Mouse (Mus musculus): ENCODE results near the gene Slc44a5. TPM values are rescaled to one million over a fixed set of nuclear protein-coding genes. Genes with fewer than 3 reads are reported as not detected.
"Not testable (repeated sequence)": the region's sequence is repeated elsewhere in the genome, so short reads cannot be mapped to it uniquely, and the experiment has no call there.

The Slc44a5 gene
- polyA plus RNA-seq, 1 experiment = not detected

DNA sequence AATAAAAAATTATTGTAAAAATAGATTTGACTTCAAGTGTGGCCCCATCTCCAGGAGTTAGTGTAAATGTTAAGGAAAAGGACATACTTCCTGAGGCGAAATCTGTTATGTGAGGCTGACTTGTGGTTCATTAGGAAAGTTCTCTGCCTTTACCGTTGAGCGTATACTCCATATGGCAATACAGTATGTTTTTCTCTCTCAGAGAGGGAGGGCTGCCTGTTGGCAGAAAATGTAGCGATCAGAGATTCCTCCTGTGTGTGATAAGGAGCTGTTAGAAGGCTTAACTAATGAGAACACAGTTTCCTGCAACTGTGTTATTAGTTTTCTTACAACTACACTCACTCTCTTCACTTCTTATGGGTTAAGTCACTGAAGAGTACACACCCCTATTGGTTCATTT lies 168.1 kb downstream of the Slc44a5 start:
- Histone ChIP-seq H3K27ac (ENCODE audit: insufficient read depth, low read depth, low read length) (no peak overlapping the region), H3K4me3 (ENCODE audit: insufficient read depth, low read length) (no peak overlapping the region), H3K4me1 (ENCODE audit: control insufficient read depth, insufficient read depth, low read length) (no peaks in the 10 kb centered on the region)
- TF ChIP-seq POLR2A (IDR thresholded peaks at IDR 0.05; ENCODE audit: borderline replicate concordance, low read depth, low read length) (no peak), CTCF (IDR thresholded peaks at IDR 0.05; ENCODE audit: low read depth, low read length) (no peak)

DNA sequence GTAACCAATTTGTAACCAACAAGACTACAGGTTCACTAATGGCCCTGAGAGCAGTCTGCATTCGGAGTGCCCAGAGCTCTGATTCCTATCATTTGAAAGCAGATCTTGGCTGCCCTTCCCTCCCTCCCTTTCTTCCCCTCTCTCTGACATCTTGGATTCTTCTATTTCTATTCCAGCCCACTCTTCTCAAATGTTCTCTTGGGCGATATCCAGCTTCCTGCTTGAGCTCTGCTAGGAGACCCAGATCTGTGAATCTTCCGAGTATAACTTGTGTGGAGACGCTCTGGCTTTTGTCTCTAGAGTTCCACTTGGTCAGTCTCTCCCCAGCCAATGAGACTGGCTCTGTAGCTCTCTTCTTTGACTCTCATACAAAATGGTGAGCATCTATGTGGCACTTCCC lies 169.4 kb downstream of the Slc44a5 start:
- no peak for TF ChIP-seq POLR2A (IDR thresholded peaks at IDR 0.05; ENCODE audit: borderline replicate concordance, low read depth, low read length)
- no peak for TF ChIP-seq CTCF (IDR thresholded peaks at IDR 0.05; ENCODE audit: low read depth, low read length)
- H3K27ac ChIP-seq (ENCODE audit: insufficient read depth, low read depth, low read length) = no peak overlapping the region
- no peak overlapping the region for H3K4me3 ChIP-seq (ENCODE audit: insufficient read depth, low read length)
- H3K4me1 ChIP-seq (ENCODE audit: control insufficient read depth, insufficient read depth, low read length) = no peaks in the 10 kb centered on the region

DNA sequence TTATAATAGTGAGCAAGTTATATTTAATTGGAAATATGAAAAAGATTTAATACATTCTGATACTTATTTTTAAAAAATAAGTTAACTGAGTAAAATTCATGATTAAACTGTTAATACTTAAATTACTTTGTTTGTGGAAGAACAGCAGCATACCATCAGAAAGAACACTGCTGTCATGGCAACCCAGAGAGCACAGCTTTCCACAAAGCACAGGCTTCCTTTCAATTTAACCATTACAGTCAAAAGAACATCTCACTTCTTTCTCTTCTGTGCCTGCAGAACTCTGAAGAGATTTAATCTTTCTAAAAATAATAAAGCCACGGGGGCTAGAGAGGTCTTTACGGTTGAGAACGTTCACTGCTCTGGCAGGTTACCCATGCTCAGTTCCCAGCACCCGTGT lies 172.5 kb downstream of the Slc44a5 start:
- Histone ChIP-seq H3K4me1 (ENCODE audit: control insufficient read depth, insufficient read depth, low read length) (no peaks in the 10 kb centered on the region), H3K27ac (ENCODE audit: insufficient read depth, low read depth, low read length) (no peak overlapping the region), H3K4me3 (ENCODE audit: insufficient read depth, low read length) (no peak overlapping the region)
- TF ChIP-seq POLR2A (IDR thresholded peaks at IDR 0.05; ENCODE audit: borderline replicate concordance, low read depth, low read length) (no peak), CTCF (IDR thresholded peaks at IDR 0.05; ENCODE audit: low read depth, low read length) (no peak)

DNA sequence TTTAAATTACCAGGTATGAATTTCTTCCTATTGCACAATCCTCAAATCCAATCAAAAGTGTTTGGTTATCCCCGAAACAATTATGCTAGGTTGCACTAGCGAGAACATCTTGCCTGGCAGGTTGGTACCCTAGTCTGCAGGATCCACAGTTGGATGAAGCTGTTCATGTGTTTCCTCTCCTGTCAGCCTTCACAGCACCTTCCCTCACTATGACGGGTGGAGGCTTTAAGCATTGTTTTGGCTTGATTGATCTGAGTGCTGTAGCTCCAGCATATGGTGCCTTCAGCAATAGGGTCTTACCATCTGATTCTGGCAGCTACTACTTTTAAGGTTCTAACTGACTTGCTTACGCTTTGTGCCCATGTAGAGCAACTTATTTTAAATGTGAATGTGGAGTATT lies 176.5 kb downstream of the Slc44a5 start:
- no peaks in the 10 kb centered on the region for H3K4me1 ChIP-seq (ENCODE audit: control insufficient read depth, insufficient read depth, low read length)
- TF ChIP-seq POLR2A (IDR thresholded peaks at IDR 0.05; ENCODE audit: borderline replicate concordance, low read depth, low read length) (no peak), CTCF (IDR thresholded peaks at IDR 0.05; ENCODE audit: low read depth, low read length) (no peak)
- H3K27ac ChIP-seq (ENCODE audit: insufficient read depth, low read depth, low read length) = no peak overlapping the region
- H3K4me3 ChIP-seq (ENCODE audit: insufficient read depth, low read length) = no peak overlapping the region

DNA sequence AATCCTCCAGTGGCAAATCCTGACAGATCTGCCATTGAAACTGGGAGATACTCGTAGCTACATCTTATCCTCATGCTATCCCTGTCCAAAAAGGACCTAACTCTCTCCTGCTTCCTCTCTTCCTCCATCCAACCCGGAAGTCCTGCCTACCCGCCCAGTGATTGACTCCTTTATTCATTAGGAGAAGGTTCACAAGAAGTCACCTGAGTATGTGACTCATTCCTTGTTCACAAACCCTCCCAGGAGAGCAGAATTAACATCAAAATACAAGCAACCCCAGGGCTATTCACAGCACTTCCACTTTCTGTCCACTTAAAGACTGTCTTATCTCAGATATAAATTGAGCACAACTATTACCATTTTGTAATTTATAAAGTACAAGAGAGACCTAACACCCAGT lies 180.3 kb downstream of the Slc44a5 start:
- H3K4me3 ChIP-seq (ENCODE audit: insufficient read depth, low read length); H3K4me1 ChIP-seq (ENCODE audit: control insufficient read depth, insufficient read depth, low read length); H3K27ac ChIP-seq (ENCODE audit: insufficient read depth, low read depth, low read length): not testable (repeated sequence)

DNA sequence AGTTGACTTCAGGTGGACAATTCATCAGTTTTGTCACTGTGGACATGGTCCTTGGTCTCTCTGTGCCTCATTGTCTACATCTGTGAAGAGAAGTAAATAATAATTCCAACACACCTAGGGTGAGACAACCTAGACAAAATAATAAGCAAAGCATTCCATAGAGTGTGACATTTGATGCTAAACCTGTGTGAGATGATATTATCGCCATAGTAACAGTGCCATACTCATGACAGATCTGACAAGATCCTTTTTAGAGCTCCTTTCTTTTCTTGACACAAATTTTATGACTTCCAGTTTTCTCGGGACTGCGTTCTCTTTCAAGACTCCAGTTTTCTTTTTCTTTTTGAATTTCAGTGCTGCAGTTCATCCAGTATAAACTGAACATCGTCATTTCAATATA lies 192.6 kb downstream of the Slc44a5 start:
- TF ChIP-seq POLR2A (IDR thresholded peaks at IDR 0.05; ENCODE audit: borderline replicate concordance, low read depth, low read length) (no peak), CTCF (IDR thresholded peaks at IDR 0.05; ENCODE audit: low read depth, low read length) (no peak)
- no peak overlapping the region for H3K4me3 ChIP-seq (ENCODE audit: insufficient read depth, low read length)
- H3K27ac ChIP-seq (ENCODE audit: insufficient read depth, low read depth, low read length) = no peak overlapping the region
- no peaks in the 10 kb centered on the region for H3K4me1 ChIP-seq (ENCODE audit: control insufficient read depth, insufficient read depth, low read length)

DNA sequence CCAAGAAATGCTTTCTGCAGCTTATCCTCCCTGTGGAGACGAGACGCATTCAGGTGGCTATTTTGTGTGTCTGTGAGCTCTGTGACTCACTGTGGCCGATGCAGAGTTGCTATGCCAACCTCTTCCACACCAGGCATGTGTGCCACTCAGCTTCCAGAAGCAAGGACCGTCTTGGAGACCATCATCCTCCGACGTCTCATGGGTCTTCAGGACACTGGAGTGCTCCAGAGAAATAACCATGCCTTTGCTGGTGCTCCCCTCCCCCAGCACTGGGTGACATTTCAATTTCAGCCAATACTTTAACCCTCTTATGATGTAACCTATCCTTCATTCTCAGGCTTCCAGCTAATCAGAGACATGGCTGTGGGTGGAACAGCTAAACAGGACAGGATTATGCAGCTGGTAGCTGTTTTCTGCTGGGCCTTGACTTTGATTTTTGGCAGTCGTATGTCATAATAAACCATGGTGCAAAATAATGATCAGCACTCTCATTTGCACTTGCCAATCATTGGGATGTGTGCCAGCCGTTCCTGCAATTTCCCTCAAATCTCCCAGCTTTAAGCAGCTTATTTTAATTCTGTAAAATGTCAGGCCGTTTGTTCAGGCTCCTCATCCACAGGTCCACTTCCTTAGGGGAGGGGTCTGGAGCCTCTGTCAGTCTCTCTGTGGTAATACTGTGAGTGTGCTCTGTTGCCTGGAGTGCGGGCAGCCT lies 198.8 kb downstream of the Slc44a5 start:
- Histone ChIP-seq H3K4me1 (ENCODE audit: control insufficient read depth, insufficient read depth, low read length) (no peaks in the 10 kb centered on the region), H3K27ac (ENCODE audit: insufficient read depth, low read depth, low read length) (no peak overlapping the region), H3K4me3 (ENCODE audit: insufficient read depth, low read length) (no peak overlapping the region)
- TF ChIP-seq CTCF (IDR thresholded peaks at IDR 0.05; ENCODE audit: low read depth, low read length) (no peak), POLR2A (IDR thresholded peaks at IDR 0.05; ENCODE audit: borderline replicate concordance, low read depth, low read length) (no peak)

DNA sequence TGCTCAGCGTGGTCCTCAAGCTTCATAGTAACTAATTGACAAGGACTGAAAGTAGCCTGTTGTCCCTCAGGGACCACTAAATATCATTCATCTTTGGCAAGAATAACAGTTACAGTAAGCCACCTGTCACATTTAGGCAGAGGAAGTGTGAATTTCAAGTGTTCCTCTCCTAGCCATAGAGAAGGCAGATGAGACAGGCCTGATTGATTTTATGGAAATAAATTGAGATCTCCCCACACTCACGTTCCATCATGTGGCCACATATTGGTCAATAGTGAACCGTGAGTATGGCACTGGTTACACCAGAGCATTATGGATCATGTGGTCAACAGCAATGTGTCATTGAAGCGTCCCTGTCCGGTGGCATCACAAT lies 199.3 kb downstream of the Slc44a5 start:
- H3K4me3 ChIP-seq (ENCODE audit: insufficient read depth, low read length) = no peak overlapping the region

DNA sequence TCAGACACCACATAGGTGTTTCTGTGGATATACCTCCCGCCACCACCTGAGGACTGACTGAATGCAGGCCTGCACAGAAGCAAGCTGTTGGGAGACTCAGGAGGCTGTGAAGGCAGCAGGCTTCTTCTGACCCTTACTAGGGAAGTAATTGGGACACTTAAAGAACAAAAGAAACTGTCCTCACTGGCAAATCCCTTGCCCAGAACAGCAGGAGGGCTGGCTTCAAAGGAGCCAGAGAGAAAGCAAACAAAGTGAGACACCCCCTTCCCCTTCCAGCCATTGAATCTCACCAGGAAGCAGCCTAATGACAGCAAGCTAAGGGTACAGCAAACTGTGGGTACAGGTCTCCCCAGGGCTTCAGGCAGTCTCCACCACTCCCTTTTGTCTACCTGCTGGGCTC lies 200.3 kb downstream of the Slc44a5 start:
- Histone ChIP-seq H3K4me1 (ENCODE audit: control insufficient read depth, insufficient read depth, low read length) (peaks cover 9% of the 10 kb centered on the region), H3K4me3 (ENCODE audit: insufficient read depth, low read length) (no peak overlapping the region), H3K27ac (ENCODE audit: insufficient read depth, low read depth, low read length) (no peak overlapping the region)
- TF ChIP-seq POLR2A (IDR thresholded peaks at IDR 0.05; ENCODE audit: borderline replicate concordance, low read depth, low read length) = no peak
- TF ChIP-seq CTCF (IDR thresholded peaks at IDR 0.05; ENCODE audit: low read depth, low read length) = no peak

More for the DNA sequence above, 199.3 kb downstream of the Slc44a5 start:
- H3K27ac ChIP-seq (ENCODE audit: insufficient read depth, low read depth, low read length) = no peak overlapping the region
- TF ChIP-seq CTCF (IDR thresholded peaks at IDR 0.05; ENCODE audit: low read depth, low read length) (no peak), POLR2A (IDR thresholded peaks at IDR 0.05; ENCODE audit: borderline replicate concordance, low read depth, low read length) (no peak)
- H3K4me1 ChIP-seq (ENCODE audit: control insufficient read depth, insufficient read depth, low read length) = peaks cover 3% of the 10 kb centered on the region; the same call in 1 of the 2 replicates

DNA sequence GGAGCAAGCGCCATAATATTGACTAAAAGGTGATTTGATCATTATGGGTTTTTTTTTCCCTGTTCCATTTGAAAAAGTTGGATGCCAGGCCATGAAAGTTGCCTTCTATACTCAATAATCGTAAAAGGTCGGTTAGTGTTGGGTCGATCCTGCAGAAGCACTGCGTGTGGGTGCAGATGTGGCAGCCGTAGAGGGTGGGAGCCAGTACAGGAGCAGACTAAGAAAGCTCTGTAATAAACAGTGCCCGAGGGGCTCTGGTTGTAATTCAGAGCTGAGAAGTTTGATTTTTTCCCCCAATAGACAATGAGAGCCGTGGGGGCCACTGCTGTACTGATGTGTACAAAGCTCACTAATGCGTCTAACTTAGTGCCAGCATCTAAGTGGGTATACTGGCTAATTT lies 200.8 kb downstream of the Slc44a5 start:
- H3K4me3 ChIP-seq (ENCODE audit: insufficient read depth, low read length) = no peak overlapping the region
- H3K27ac ChIP-seq (ENCODE audit: insufficient read depth, low read depth, low read length) = no peak overlapping the region
- H3K4me1 ChIP-seq (ENCODE audit: control insufficient read depth, insufficient read depth, low read length) = peaks cover 9% of the 10 kb centered on the region
- TF ChIP-seq POLR2A (IDR thresholded peaks at IDR 0.05; ENCODE audit: borderline replicate concordance, low read depth, low read length) = no peak
- no peak for TF ChIP-seq CTCF (IDR thresholded peaks at IDR 0.05; ENCODE audit: low read depth, low read length)

DNA sequence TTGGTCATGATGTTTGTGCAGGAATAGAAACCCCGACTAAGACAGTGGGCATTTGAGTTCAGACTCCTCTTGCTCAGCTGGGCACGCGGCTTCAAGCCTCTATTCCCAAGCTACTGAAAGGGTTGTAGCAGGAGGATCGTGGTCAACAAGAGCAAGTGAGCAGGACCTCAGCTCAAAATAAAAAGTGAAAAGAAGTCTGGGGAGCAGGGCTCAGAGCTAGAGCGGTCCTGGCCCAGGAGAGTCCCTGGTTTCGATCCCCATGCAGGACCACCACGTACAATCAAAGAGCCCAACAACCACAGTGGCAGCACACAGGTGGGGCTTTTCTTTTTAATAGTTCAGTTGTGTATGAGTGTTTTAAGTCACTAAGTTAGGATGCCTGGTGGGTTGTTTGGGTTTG lies 201.5 kb downstream of the Slc44a5 start:
- Histone ChIP-seq H3K4me1 (ENCODE audit: control insufficient read depth, insufficient read depth, low read length) (peaks cover 9% of the 10 kb centered on the region), H3K27ac (ENCODE audit: insufficient read depth, low read depth, low read length) (no peak overlapping the region), H3K4me3 (ENCODE audit: insufficient read depth, low read length) (no peak overlapping the region)
- no peak for TF ChIP-seq POLR2A (IDR thresholded peaks at IDR 0.05; ENCODE audit: borderline replicate concordance, low read depth, low read length)
- no peak for TF ChIP-seq CTCF (IDR thresholded peaks at IDR 0.05; ENCODE audit: low read depth, low read length)
